Mouse (Mus musculus) retina, embryonic 14.5 days (tissue): ENCODE data around the gene Braf.
"Not testable (repeated sequence)": the region's sequence is repeated elsewhere in the genome, so short reads cannot be mapped to it uniquely, and the experiment has no call there.

Source experiments
- DNase-seq: peaks from one replicate; pipeline ENCODE4 v3.0.0-alpha.2; 2015; ENCODE audit warnings: low spot score

Gene Braf

DNA sequence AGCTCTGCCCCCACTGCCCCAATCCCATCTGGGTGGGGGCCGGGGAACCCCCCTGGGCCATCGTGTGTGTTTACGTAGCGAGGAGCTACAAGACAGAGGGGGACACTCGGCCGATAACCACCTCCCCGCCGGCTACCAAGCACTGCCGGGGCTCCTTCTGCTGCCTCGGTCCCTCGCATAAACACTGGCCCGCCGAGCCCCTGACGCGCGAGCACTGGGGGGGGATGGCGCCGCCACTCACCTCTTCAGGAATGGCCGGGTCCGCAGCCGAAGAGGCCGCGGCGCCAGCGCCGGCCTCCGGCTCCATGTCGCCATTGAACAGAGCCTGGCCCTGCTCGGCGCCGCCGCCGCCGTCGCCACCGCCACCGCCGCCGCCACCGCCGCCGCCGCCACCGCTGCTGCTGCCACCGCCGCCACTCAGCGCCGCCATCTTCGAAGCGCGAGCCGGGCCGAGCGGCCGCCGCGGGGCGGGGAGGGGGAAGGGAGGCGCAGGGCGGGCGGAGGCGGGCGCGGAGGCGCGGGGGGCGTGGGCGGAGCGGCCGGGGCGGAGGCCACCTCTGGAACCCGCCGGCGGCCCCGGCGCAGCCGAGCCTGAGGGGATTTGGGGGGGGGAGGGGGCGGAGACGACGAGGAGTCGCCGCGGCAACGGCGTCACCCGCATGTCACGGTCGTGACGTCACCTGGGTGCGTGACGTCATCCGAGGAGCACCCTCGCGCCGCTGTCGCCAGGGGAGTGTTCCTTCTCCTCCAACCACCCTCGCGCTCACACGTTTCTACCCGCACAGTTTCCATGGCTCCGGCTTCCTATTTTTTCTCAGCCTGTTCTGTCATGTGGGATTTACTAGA lies at the start of gene Braf:
Gene Braf (minus strand): TSS at position 598 of the 846 bp plus-strand sequence.
- DNase-seq: peak; percentile 90

DNA sequence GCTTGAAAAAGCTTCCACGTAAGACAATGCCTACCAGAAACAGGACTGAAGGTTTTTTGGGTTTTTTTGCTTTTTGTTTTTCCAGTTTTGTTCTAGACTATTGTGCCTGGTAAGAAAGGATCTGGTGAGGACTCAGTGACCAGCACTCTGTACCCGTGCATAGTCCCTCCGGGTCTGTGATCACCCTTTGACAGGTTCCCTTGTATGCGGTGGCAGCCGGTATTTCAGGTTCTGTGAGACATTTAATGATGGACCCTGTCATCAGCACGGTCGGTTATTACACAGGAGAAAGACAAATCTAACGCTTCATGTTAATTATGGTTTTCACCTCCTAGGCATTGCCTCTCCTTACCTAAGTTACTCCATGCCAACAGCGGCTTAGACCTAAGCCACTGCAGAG lies 49.8 kb upstream of the Braf start:
- no peak for DNase-seq

DNA sequence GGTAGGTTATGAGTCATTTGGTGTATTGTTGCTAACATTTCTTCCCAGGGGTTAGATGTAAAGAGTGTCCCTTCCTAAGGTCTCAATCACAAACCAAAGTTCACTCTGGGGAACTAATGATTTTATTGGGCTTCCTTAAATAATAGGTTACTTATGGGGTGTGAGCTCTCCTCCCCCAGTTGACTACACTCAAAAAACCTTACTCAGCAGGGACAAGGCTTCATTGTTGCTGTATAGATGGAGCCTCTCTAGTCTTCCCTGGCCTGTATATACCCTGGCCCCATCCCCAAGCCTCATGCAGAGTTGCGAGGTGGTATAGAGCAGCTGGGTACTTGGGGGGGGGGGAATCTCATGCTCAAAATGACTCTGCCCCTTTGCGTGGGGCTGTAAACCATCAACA lies 32.0 kb upstream of the Braf start:
- DNase-seq: no peak

DNA sequence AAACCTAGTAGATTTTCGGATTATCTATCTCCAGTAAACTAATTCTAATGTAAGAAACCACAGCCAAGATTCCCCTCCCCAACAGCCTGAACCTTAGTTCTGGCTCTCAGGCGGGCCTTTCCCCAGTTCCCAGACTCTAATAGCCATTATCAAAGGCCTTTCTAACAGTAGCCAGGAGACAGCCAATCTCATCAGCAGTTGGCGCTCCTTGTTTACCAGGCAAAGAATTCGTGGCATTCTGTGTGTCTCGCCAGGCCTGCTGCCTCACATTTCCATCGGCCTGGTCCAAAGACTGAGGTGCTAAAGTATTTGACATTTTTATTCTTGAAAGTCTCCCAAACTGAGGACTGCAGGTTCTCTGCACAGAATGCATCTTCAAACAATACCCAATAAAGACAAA lies 24.6 kb upstream of the Braf start:
- DNase-seq: peak; percentile 9

DNA sequence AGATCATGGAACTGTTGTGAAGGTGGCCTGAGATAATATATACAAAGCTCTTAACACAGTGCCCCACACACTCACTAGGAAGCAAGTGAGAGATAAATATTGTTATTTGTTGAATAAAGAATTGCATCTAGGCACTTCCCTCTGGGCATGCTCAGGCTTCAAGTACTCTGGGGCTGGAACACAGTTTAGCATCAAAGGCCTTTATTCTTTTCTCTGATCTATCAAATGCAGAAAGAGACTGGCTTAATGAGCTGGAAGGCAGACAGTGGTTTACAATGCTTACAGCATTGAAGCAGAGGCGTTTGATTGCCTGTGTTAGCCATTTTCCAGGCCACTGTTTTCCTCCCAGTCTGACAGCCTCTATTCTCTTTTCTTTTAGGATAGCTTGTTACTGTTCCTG lies 21.8 kb upstream of the Braf start:
- peak; percentile 44 for DNase-seq

DNA sequence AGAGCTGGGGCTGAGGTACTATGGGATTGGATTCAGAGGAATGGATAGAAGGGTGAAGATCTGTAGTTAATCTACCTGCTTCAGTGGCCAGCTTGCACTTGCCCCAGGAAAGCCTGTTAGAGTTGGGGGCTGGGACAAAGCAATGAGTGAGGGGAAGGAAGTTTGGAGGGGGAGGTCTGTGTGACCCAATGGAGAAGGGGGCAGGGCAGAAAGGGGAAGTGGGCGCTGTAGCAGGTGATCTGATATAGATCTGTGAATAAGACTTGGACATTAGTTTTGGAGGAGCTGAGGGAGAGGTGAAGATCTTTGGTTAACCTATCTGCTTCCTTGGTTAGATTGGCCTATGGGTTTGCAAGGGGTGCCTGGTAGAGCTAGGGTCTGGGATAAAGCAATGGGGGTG lies 20.2 kb upstream of the Braf start:
- DNase-seq: no peak

DNA sequence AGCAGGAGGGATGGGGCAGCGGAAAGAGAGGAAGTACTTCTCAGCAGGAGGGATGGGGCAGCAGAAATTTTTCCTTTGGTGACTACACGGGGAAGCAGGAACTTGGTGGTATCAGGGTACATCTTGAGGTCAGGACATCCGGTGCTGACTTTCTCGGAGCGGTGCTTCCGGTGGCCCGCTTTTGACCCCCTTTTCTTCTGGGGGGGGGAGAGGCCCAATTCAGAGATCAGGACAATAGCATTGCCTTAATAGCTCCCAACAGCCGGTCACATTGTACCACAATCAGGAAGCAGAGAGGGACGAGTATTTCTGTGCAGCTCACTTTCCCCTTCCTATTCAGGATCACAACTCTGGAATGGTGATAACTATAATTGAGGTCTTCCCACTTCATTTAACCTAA lies 14.4 kb upstream of the Braf start:
- DNase-seq: not testable (repeated sequence)

DNA sequence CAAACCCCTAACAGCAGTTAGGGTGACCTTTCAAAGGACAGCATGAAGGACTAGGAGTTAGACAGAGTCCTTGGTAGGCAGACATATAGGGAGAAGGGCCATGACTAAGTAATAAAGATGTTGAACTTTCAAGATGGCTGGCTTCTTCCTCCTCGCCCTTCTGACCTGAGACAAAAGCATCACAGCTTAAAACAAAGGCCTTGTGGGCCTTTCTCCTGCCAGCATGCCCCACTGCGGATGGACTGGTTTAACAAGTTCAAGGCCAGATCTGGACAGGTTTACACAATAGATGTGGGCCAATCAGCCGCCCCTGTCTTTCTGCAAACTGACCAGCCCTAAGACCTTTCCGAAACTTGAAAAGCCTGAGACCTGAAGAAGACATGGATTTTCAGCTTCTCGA lies 2.8 kb upstream of the Braf start:
- DNase-seq: no peak

DNA sequence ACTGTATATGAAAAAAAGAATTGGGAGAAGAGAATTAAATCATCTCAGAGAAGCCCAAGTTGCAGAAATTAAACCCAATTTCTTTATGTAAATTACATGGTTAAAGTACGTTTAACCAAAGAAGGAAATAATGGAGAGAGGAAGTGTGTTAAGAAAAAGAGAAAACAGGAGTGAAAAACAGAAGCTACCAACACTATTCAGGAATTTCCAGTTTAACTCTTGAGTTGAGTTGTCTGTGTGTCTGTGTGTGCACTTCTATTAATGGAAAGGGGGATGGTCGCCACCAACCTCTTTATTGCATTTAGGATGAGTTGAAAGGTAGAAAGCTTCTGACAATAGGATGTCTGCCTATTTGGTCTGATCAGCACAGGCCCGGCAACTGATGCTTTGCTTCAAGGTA lies 886 bp upstream of the Braf start:
- DNase-seq: no peak

DNA sequence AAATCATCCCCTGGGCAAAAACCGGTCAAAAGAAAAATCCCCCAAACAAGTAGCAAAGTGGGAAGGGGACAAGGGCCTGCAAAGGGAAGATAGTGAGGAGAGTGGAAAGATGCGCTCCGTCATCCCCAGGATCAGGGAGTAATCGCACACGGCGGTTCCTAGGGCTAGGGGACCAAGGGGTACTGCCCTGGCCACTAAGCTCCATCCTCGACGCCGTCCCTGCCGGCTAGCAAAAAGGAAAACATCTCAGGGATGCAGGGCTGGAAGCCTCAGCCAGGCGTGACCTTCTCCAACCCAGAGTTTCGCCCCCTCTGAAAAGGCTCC lies 759 bp downstream of the Braf start:
- DNase-seq: no peak

DNA sequence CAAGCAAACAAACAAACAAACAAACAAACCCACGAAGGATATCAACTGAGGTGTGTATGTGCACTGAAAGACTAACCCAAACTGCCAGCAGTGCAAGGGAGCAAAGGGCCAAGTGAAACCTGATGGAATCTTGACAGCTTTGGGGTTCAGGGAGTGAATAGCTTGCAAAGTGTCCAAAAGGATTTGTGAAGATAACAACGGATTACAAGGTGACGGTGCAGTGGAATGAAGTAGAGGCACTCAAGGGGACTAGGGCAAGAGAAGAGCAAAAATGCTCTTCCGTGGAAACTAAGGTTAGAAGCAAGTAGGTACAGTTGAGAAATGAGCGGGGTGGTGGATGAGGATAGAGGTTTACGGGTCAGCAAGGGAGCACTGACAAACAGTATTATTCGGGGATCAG lies 1.2 kb downstream of the Braf start:
- no peak for DNase-seq

DNA sequence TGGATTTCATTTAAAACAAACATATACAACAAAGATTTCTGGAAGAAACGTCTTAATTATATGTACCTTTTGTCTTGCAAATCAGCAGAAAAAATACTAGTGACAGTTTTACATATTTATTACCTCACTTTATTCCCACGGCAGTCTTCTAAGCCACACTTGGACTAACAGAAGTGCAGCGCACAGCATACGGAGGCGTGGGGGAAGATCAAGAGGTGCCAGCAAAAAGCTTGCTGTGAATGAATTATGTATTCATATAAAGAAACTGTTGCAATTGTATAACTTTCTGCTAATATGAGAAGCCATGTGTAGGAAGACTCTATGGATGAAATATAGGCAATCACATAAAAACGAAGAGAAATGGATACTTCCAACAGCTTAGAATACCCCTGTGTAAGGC lies 6.7 kb downstream of the Braf start:
- no peak for DNase-seq

DNA sequence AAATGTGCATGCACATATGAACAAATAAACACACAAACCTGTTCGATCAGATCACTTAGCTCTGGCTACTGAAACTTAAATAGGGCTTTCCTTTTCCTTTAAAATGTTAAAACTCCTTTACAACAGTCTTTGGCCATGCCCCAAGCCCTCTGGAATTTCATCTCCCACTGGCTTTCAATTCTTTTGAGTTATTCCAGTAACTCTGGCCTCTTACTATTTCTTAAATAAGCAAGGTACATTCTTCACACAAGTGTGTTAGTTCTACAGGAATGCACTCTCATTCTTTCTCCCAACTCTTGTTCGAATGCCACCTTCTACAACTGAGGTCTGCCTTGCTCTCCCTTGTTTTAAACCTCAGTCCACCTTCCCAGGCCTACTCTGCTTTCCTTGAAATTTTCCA lies 8.2 kb downstream of the Braf start:
- DNase-seq: no peak

DNA sequence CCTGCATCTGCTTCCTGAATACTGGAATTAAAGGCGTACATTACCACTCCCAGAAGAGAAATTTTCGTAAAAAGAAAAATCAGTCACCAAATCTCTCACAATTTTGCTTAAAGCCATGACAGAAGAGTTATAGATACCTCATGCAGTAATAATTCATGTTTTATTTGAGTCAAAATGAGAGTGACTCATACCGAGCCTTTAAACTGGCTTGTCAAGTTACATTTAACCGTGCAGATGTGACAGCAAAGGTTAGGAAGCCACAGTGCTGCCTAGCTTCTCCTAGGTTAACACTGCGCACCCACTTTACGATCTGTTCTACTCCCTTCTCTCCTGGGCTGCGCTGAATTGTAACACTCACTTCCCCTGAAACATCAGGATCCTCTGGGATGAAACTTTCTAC lies 10.9 kb downstream of the Braf start:
- DNase-seq: peak; percentile 11

DNA sequence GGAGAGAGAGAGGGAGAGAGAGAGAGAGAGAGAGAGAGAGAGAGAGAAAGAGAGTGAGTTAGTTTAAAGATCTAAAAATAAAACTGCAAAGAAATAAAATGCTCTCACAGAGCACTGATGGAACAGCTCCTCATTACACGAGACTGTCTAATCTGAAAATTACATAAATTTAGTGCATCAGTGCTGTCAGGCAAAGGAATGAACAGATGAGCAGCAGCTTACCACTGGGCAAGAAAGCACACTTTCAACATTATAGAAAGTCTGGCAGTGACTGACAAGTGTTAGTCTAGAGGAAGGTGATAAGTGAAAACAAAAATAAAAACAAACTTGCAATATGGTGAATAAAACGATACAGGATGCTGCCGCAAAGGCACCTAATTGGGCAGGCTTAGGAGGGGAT lies 11.9 kb downstream of the Braf start:
- no peak for DNase-seq

DNA sequence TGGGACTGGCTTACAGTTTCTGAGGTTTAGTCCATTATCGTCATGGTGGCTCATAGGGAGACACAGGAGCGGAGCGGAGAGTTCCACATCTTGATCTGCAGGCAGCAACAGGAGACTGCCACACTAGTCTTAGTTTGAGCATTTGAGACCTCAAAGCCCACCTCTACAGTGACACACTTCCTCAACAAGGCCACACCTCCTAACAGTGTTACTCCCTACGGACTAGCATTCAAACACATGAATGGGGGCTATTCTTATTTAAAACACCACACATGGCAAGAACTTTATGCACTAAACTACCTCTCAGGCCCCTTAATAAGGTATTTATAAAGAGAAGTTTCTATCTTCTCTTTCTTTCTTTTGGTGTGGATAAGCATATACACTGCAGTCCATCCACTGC lies 19.6 kb downstream of the Braf start:
- DNase-seq: no peak

DNA sequence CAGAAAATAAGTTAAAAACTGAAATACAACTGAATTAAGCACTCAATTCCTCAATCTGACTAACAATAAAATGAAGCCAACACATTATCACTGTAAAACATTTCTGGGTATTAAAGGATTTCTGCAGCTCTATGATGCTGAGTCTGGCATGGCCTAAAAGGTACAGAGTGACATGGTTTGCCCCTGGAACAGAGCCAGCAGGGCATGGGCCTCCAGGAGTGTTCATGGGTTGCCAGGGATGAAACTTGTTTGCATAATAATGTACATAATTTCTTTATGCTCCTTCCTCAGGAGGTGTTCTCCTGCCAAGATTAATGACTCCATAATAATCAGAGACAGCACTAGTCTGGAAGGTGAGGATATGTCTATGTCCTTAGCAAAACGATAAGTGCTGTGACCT lies 32.1 kb downstream of the Braf start:
- no peak for DNase-seq

DNA sequence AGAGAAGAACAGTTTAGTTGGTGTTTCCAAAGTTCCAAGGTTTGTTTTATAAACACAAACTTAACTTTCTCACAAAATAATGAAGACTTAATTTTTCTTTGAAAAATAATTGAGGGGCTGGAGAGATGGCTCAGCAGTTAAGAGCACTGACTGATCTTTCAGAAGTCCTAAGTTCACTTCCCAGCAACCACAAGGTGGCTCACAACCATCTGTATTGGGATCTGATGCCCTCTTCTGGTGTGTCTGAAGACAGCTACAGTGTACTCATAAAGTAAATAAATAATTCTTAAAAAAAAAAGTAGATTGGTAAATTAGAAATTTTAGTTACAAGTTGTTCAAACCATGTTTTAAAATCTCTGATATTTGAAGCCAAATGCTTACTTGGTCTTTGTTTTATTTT lies 38.4 kb downstream of the Braf start:
- not testable (repeated sequence) for DNase-seq

DNA sequence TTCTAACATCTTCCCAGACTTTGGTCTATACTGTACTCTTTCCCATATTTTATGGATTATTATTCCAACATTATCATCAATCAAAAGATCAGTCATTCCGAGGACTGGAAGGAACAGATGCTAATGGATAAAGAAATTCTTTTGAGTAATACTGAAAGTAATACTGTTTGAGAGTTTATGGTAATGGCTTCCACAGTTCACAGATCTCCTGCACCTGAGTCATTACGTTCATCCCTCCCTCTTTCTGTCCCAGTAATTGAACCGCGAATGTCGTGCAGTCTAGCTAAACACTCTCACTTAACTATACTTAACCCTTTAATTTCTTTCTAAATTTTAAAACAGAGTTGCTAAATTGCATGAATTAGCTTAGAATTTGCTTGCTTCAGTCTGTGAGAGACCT lies 43.5 kb downstream of the Braf start:
- no peak for DNase-seq

DNA sequence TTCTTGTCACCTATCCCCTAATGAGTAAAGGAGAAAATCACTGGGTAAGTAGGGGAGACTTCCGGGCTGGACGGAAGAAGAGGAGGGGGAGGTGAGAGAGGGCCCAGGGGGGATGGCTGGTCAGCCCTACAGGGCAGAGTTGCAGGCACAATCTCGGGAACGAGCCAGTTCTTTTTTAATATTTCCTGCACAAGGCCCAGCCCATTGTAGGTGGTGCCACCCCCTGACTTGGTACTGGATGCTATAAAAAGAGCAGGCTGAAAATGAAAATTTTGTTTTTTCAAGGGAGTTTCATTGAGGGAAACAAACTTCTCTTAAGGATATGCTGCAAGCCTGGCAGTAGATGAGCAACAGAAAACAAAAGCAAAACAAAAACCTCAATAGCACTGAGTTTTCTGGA lies 44.7 kb downstream of the Braf start:
- no peak for DNase-seq

DNA sequence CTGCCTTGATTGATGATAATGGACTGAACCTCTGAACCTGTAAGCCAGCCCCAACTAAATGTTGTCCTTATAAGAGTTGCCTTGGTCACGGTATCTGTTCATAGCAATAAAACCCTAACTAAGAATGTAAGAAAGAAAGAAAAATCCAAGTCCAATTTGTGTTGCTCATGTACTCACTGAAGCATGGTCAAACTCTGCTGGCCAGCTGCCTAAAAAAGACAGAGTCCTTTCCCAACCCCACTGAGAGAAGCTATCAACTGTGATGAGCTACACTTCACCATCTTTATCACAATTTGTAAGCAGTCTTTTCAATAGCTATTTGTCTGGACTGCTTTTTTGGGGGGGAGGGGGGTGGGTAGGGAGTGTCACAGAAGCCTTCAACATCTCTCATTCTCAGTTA lies 47.0 kb downstream of the Braf start:
- DNase-seq: no peak

DNA sequence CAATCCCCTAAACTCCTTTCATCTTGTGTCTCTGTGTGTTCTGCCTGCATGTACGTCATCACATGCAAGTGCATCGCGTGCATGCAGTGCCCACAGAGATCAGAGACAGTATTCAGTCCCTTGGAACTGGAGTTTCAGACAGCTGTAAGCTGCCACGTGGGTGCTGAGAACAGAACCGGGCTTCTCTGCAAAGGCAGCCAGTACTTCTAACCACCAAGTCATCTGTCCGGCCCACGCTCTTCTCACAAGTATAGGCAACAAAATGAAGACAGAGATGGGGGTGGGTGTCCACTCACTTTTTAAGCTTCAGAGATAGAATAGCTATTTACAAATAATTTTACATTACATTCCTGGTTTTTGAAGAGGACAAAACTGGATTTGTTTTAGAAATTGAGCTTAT lies 50.2 kb downstream of the Braf start:
- no peak for DNase-seq

DNA sequence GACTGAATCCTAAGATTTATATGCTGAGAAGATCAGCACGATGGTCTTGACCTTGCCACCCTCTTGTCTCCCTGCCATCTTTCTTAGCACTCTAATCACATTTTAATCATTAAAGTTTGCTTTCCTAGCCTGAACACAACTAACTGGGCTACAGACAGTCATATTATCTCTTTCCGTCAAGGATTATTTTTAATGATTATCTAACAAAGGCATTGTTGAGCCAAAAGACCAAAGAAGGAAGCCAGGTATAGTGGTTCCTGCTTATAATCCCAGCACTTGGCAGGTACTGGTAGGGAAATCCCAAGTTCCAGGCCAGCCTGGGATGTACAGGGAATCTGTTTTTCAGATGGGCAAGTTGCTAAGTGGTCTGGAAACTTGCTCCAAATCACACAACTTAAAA lies 114.0 kb downstream of the Braf start:
- no peak for DNase-seq

DNA sequence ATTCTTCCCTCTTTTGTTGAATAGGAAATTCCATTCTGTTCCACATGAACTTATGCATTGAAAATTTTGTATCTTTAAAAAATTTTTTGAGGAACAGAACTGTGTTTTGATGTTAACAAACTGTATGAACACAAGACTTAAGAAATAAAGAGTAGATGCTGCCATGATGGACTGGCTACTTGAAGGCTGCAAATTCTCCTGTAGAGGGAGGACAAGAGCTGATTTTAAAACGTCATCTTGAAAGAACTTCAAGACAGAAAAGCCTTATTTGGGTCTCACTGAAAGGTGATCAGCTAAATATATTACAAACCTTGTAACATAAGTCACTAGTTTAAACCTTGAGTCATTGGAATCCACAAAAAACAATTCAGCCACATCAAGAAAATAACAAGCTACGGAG lies 115.1 kb downstream of the Braf start:
- DNase-seq: no peak

DNA sequence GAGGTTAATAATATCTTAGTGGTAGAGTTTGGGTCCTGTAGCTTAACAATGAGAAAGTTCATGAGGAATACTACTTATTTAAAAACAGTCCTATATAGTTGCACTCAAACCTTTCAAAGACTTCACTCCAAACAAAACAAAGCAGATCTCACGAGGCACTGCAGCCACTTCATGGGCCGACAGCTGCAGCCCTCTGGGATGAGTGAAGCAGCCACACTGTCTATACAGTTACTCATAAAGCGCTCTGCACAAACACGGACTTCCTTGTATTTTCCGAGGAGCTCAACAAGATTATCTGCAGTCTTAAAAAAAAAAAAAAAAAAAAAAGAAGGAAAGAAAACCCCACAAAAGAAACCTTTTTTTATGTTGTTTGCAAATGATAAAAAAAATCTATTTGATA lies 117.9 kb downstream of the Braf start:
- DNase-seq: no peak
